Mouse (Mus musculus) monocyte, adult 5-6 weeks (primary cell): ENCODE results near the gene St6galnac1. TPM values are rescaled to one million over a fixed set of nuclear protein-coding genes. Genes with fewer than 3 reads are reported as not detected.
"Not testable (repeated sequence)": the region's sequence is repeated elsewhere in the genome, so short reads cannot be mapped to it uniquely, and the experiment has no call there.

Source experiments
- ATAC-seq: fragments of 153-309, 156-312 bp; replicated peaks from 2 replicates; pipeline ENCODE4 v1.8.0; 2017; ENCODE audit warnings: mild to moderate bottlenecking; ENCODE audit not compliant: low TSS enrichment, insufficient number of reproducible peaks, severe bottlenecking, poor library complexity, low FRiP score
- total RNA-seq: library from RNA; stranded (forward); fragments of 200-1000, 200-491, 200-594 nt; gene quantifications from 3 replicates; pipeline ENCODE4 v1.2.3, GENCODE M21; 2017

The St6galnac1 gene
- total RNA-seq, 1 experiment from 2014 or later, result not detected

DNA sequence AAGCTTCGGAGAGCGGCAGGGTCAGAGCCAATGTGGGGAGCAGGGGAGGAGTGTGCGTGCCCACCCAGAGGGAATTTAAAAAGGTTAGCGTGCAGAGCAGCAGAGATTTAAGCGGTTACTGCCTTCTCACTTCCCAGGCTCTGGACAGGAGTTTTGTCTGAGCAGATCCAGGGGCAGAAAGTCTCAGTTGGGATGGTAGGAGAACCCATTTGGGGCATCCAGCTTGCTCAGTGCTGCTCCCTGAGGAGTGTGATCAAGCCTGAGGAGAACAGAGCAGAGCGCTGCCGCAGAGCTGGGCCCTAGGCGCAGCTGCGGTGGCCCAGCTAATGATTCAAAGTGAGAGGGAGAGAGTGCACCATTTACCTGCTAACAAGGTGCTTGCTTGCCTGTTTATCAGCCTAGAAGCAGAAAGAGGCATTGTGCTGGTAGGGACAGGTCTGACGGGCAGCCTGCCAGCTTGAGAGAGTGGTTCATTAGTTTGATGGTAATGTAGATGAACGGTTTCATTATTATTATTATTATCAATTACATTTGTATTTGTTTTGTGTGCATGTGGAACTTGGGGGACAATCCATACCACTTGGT is 33.6 kb upstream of the St6galnac1 start:
- no peak for ATAC-seq

DNA sequence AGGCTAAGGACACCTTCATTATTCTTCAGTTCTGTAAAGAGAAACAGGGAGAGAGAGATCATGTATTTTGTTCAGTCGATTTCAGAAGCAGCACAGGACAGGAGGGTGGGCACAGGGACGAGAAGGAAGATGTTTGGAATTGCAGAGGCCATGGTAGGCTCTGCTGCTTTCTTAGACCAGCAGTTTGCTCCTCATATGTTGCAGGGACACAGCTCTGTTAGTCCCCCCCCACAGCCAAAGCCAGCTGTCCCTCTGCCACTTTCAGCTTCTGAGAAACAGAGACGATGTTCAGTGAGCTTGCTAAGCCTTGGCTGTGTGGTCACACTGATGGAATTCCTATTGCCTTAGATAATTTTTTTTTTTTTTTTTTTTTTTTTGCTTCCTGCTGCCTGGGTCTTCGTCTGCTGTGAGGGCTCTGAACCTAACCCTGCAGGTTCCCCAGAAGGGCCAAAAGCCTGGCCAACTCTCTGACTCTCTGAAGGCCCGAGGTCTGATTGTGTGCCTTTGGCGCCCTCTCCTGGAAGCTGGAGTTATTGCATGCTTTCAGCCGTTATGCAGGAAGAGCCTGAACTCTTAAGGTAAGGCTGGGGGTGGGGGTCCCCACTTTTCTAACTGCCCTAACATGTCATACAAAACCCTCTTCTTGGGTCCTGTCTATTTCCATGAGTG is 32.8 kb upstream of the St6galnac1 start:
- ATAC-seq, result peak; percentile 56; the same call in 1 of the 2 replicates

DNA sequence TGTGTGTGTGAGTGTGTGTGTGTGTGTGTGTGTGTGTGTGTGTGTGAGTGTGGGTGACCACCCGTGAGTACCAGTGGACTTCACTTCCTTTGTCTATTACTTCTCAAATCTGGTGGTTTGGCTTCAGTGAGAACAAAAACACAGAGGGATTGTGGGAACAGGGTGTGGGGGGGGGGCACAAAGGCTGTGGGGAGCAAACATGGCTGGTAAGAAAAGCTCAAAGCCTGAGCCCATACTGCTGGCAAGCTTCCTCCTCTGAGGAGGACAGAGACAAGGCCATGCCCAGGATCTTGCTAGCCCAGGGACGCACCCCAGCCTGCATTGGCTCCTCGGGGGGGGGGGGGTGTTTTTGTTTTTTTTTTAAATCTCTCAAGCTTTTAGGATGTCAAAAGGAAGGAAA is 32.2 kb upstream of the St6galnac1 start:
- ATAC-seq, result no peak

DNA sequence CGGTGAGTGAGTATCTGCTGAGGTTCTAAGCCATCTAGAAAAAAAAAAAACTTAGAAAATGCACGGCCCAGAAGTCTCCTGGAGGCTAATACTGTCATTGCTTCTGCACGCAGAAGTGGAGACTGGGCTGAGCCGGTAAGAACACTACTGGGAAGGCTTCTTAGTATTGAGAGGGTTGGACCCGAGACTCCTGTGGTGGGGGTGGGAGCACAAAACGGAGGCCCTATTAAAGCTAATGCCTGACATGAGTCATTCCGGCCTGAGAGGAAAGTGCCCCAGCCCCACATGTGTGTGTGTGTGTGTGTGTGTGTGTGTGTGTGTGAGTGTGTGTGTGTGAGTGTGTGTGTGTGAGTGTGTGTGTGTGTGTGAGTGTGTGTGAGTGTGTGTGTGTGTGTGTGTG is 31.8 kb upstream of the St6galnac1 start:
- ATAC-seq, result no peak

DNA sequence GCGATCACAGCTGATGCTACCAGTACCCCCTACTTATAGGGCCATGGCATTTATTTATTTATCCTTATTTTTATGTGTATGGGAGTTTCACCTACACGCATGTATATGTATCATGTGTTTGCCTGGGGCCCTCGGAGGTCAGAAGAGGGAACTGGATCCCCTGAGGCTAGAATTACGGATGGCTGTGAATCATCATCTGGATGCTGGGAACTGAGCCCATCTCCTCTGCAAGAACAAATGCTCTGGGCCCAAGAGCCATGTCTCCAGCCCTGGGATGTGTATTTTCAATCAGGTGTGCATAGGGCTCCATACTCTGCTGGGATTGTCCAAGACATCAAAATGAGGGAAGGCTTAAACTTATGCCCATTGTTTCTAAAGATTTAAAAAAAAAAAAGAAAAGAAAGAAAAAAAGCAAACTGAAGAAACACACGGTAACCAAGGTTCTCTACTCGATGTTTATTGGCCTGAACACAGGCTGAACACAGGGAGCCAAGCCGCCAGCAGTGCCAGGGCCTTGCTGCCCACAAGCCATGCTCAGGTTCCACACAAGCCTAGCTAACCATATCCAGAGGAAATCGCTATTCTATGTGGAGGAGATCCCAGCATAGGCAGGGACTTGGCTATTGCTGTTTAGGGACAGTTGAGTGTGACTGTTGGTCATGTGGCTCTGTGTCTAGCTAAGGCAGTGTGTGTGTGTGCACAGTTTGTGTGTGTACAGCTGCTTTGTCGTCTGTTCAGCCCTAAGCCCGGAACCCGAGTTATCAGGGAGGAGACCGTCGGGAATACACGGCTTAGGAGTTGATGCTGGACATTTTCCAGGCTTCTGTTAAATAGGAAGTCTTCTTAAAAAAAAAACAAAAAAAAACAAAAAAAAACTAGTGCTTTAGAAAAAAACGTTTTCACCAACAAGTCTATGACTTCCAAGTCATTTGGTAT is 31.1 kb upstream of the St6galnac1 start:
- no peak for ATAC-seq

DNA sequence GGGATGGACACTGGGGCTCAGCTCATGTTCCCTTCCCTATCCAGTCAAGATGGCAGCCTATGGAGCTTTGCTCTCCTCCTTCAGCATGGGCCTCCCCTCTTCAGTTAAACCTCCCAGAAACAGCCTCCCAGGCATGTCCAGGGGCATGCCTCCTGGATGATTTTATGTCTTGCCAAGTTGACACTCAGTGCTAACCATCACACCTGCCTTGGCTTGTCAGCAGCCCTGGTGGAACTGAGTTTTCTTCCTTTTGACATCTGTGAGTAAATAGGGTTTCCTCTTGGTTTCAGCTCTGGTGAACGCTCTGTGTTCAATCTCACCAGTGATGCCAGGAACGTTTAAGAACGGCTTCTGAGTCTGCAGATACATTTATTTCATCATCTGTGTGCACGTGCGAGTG is 27.4 kb upstream of the St6galnac1 start:
- no peak for ATAC-seq

DNA sequence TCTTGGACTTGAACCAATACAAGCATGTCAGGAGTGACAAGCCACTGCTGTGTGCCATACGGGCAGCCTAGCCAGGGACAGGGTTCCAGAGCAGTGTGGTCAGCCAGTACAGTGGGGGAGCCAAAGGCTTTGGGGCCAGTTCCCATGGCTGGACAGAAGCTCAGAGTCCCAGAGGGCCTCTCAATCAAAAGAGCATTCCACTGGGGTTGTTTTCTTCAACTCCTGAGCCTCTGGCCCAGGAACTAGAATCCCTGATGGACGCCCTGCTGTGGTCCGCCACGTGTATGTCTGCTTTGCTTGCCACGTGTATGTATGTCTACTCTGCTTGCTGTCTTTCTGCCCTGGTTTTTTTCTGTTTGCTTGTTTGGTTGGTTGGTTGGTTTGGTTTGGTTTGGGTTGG is 25.8 kb upstream of the St6galnac1 start:
- ATAC-seq, result no peak

DNA sequence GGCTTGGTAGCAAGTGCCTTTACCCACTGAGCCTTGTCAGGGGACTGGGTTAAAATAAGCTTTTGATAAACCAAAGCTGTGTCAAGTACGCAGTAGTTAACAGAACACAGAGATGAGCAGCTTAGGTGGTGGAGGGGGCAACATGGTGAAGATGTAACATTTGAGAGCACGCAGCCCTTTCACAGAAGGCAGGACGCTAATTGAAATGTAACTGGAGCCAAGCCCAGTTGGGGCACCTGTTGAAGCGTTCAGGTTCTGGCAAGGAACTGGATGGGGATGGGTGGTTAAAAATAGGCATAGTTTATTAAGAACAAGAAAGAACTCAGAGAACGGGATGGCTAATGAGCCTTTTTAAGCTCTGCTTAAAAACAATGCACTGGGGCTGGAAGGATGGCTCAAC is 24.1 kb upstream of the St6galnac1 start:
- no peak for ATAC-seq

DNA sequence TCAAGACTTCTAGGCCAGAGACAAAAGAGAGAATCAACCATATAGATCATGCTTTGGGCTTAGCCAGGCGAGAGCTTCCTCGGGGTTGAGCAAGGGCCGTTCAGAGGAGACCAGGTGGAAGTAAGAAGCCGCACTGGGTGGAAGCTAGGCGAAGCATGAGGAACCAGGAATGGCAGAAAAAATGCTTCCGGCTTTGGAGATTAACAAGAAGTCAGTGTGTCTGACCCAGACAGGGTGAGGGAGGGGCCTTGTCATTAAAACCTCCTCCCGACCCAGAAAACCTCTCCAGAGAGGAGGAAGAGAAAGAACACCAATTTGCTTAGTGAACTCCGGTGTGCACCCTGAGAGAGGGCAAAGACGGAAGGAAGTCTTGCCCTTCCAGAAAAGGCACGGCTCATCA is 8.9 kb upstream of the St6galnac1 start:
- ATAC-seq, result no peak

DNA sequence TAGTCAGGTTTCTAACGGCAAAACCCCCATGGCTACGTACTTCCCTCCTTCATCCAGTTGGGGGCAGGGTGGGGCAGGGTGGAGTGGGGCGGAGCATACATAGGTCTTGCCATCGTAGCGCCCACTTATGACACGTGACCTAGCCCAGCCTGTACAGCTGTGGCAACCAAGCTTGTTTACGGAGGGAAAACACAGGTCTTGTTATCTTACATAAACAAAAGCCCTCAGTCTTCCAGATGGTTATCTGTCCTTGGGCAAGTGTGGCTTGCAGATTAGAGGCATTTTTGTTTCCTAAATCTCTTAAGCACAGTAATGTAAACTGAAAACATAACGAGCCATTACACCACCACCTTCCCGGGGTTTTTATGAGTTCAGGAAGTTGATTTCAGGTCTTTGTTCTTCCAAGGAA is 7.4 kb upstream of the St6galnac1 start:
- ATAC-seq, result peak; percentile 96

DNA sequence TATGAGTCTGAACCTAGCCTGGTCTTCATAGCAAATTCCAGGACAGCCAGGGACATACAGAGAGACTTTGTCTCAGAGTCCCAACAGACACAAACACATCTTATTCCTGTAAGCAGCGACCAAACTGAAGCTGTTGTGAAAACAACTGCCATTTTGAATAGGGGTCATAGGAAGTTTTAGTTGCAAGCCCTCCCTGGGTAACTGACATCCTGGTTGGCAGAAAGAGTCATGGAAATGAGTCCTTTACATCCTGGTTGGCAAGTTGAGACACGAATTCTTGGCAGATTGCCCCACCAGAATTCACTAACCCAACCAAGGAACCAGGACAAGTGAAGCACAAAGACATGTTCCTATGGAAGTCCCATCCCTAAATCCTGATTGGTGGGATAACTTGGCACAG is 2.1 kb downstream of the St6galnac1 start:
- ATAC-seq, result no peak

DNA sequence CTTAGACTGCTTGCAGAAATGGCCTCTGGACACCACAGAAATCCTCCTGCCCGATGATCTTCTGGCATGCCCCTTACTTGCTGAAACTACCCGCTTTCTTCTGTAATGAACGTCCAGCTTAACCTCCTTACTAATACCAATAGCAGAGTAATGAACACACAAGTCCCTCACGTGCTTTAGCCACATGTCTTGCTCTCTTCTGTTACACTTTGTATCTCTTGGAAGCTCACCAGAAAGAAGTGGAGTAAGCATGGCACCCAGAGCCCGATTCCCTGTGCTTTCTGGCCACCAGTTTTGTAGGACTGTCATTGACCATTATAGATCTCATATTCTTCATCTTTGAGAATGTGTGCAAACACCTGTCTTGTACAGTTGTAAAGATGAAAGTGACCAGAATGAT is 5.4 kb downstream of the St6galnac1 start:
- no peak for ATAC-seq

DNA sequence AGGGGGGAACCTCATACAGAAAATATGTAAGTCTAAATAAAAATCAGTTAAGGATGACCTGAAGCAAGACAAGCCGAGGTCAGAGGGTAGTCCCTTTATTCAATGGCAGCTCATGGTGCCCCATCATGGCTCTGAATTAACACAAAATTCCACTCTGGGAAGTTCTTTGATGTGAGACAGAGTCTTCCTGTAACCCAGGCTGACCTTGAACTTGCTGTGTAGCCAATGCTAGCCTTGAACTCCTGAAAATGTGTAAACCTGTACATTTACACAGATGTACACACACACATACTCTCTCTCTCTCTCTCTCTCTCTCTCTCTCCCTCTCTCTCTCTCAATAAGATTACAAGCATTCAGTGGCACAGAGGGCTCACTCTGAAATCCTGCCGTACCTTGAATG is 10.4 kb downstream of the St6galnac1 start:
- ATAC-seq, result no peak

DNA sequence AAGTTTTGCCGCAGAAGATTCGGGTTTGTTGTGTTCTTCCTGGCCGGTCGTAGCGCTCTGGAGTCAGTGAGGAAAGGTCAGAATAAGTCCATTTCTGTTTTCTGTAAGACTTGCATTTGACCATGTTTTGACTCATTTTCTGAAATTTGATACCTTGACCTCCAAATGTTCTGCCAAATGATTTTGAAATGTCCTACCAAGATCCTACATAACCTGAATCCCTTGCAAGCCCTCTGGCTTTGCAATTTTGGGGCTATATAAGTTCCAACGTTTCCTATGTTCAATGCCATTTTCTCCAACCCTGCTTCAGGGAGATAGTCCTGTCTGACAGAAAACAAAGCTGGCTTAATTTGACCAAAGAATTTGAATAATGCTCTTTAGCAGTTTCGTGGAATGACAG is 11.0 kb downstream of the St6galnac1 start:
- ATAC-seq, result no peak

DNA sequence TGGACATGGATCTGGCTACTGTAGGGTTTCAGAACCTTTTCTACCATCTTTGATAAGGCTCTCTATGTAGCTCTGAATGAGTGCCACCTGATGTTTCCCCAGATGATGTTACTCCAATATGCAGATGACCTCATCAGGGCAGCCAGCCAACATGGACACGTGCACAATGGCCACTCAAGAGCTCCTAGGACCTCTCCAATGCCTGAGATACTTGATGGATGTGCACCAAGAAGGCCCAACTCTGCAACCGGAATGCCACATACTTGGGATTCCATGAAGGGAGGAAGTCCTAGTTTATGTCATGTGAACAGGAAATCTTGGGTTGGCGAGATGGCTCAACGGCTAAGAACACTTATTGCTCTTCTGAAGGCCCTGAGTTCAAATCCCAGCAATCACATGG is 20.1 kb downstream of the St6galnac1 start:
- no peak for ATAC-seq

DNA sequence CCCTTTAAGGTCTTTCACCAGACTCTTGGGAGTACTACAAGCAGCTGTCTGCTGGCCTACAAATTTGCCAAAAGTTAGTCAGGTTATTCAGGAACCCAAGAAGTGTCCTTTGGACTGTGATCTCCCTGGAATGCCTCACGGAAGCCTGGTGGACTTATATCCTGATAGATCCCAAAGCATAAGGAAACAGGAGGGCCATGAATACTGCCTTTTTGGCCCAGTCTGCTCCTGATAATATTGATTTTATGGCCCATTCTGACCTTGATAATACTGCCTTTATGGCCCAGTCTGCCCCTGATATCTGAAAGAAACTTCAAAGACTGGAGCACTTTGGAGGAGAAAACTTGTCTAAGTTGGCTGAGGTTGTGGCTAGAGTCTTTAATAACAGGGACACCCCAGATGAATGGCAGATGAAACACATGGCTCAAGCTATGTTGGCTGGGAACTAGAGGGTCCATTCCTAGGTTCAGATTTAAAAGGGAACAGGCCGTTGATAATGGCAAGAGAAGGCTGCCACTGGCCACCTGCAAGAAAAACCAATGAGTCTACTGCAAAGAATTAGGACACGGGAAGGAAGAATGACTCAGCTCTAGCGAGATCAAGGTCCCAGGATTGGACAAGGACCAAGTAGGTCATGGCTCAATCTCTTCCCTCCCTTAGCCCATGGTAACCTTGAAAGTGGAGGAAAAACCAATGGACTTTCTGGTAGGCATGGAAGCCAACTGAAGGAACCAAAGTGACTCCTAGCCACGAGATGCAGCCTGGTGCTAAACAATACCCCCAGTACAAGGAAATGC is 21.4 kb downstream of the St6galnac1 start:
- no peak for ATAC-seq

DNA sequence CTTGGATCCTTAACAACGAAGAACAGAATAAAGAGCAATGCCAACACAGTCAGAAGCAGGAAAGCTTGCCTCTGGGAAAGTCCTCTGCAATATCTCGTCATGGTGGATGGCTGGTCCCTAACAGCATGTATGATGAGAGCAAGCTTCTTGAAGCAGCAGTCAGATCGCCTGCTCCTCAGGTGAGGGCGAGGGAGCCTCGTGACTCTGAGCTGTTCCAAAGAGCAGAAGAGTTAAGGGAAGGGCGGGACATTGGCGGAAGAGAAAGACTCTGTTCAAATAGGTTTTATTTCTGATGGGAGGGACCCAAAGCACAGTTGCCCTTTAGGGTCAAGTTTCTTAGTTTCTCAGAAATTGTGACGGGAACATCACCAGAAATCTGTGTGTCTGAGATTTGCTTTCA is 25.6 kb downstream of the St6galnac1 start:
- ATAC-seq, result no peak

DNA sequence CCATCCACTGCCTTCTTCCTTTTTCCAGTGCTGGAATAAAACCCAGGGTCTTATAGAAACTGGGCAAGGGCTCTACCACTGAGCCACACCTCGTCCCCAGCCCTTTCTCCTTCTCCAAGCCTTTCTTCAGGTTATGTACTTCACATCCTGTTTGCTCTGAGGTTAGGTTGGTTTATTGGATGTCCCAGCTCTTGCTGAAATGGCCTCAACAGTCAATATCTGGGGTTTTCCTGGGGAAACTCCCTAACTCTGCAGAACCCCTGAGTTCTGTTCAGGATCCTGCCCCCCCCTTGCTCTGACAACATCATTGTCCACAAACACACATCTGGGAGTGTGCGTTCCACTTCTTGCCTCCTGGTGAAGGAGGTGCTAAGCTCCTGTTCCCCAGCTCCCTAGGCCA is 26.6 kb downstream of the St6galnac1 start:
- not testable (repeated sequence) for ATAC-seq

DNA sequence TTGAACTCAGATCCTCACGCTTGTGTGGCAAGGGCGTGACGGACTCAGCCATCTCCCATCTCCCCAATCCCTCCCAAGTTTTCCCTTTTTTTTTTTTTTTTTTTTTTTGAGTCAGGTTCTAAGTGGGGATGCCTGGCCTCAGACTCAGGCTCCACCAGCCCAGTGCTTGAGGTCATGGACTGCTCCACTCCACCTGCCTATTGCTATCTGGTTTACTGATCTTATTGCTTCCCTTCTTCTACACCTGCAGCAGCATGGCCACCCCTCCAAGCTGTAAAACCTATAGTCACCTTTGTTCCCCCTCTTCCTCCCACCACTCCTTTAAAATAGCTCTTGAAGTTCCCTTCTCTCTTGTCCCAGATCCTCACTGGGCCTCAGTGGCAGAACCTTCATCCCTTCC is 28.5 kb downstream of the St6galnac1 start:
- not testable (repeated sequence) for ATAC-seq
